Comparison of ENCODE assay signal across 8 mouse cellular contexts in genomic region chr17:23660117-23660875, GRCm38 (mm10). TPM values are rescaled to one million over a fixed set of nuclear protein-coding genes. Genes with fewer than 3 reads are reported as not detected.
A peak's percentile ranks its signal among the peaks of the same experiment; 100 is the strongest.
DNase-seq lines count a peak whose midpoint lies in the region; ATAC-seq and TF ChIP-seq lines count a peak whose summit lies in the region.

Gene Bicdl2 (plus strand): TSS chr17:23660506.

- peaks cover 0 to 3% of the 10 kb centered on the region in 2 experiments; a peak in 1 of 4 replicates for H3K4me1 ChIP-seq in heart, embryonic 14.5 days (ENCODE audit: control insufficient read depth in 2 of 2, insufficient read depth in 2 of 2, low read length in 2 of 2)

- H3K9me3 ChIP-seq in heart, embryonic 14.5 days (ENCODE audit: control insufficient read depth, low read length) = no peaks in the 10 kb centered on the region

- no peak for DNase-seq in left cerebral cortex, adult 2 months (ENCODE audit: extremely low spot score in 1 of 2, low spot score in 2 of 2)
- DNase-seq in left cerebral cortex, adult 8-10 months (ENCODE audit: low spot score in 2 of 2) = no peak
- DNase-seq in adrenal gland, postnatal 14 days = peak; percentile 73
- peak; percentile 81 to 93 for DNase-seq in kidney, postnatal 36 days
- no peak for DNase-seq in c-Kit-positive CD71-positive TER-119-positive erythroid progenitor cells, embryonic 14.5 days (ENCODE audit: low spot score)
- no peak for DNase-seq in right cerebral cortex, postnatal 36 days (ENCODE audit: low spot score in 2 of 2)

- H3K27ac ChIP-seq in left cerebral cortex, adult 2 months = no peak within 1 kb of the TSS
- no peak within 1 kb of the TSS for H3K27ac ChIP-seq in heart, embryonic 14.5 days (replicated peaks in 1 of 2; ENCODE audit: control insufficient read depth in 1 of 2, insufficient read depth in 1 of 2, low read depth in 2 of 2, low read length in 2 of 2)

- ATAC-seq in heart, embryonic 14.5 days (ENCODE audit: insufficient number of reproducible peaks, insufficient read depth, low FRiP score, low read depth) = 0 out of 2 replicates have a peak, but pooled peaks have one; percentile 31
- peak; percentile 36 for ATAC-seq in megakaryocyte, adult 5-6 weeks (ENCODE audit: poor library complexity, severe bottlenecking)

- H3K27me3 ChIP-seq in heart, embryonic 14.5 days (ENCODE audit: control insufficient read depth, insufficient read depth, low read length) = peaks cover 48% of the 10 kb centered on the region

- no peaks in the 10 kb centered on the region for H3K36me3 ChIP-seq in heart, embryonic 14.5 days (ENCODE audit: control insufficient read depth, insufficient read depth, low read length)

- peak within 1 kb of the TSS; percentile 35 for H3K4me2 ChIP-seq in heart, embryonic 14.5 days (ENCODE audit: low read length)

- H3K4me3 ChIP-seq in left cerebral cortex, adult 2 months = no peak within 1 kb of the TSS
- peak within 1 kb of the TSS in 1 of 2 experiments; percentile 12; a peak in 2 of 4 replicates for H3K4me3 ChIP-seq in heart, embryonic 14.5 days (ENCODE audit: control insufficient read depth in 1 of 2, insufficient read depth in 1 of 2, low read depth in 1 of 2, low read length in 2 of 2)

- TF ChIP-seq CTCF in left cerebral cortex, adult 2 months (IDR thresholded peaks at IDR 0.05) = peak; percentile 65

- intact Hi-C loops in left cerebral cortex, adult 2 months (cut with DNase I) = loop anchor here (2.0 kb wide), 1 partner anchor 47 kb away; no protein-coding TSS in a partner anchor

- H3K9ac ChIP-seq in heart, embryonic 14.5 days (ENCODE audit: low read length) = no peak within 1 kb of the TSS

- 6% methylated on average over 27 of the region's 27 CpGs for whole genome bisulfite sequencing in heart, embryonic 14.5 days

RNA-seq across cellular contexts. Expression of gene Bicdl2, which starts in this region (rescaled TPM):
- not detected for total RNA-seq in left cerebral cortex, adult 2 months (2021)
- total RNA-seq in left cerebral cortex, adult 8-10 months (2022) = not detected
- total RNA-seq in adrenal gland, postnatal 14 days (2021) = not detected in 2 replicates
- 0.15 and 0.16 TPM in 2 replicates for polyA plus RNA-seq in heart, embryonic 14.5 days (2014; fragmentation: Nextera tagmentation; extraction: Ambion mirVana)
- total RNA-seq in megakaryocyte, adult 5-6 weeks (2015) = not detected in 2 replicates
- 0.45 TPM in 1 of 2 replicates, not detected in the other for total RNA-seq in megakaryocyte, adult 5-6 weeks (2017)

Comparison
In these comparisons a context has a peak if more than half of its experiments do, and no peak if none do; other contexts are left out.
1. Peak in DNase-seq in adrenal gland, postnatal 14 days; RNA of the gene not detected or under 1 TPM.
2. Peak in ATAC-seq and H3K4me2 ChIP-seq in heart, embryonic 14.5 days; RNA of the gene not detected or under 1 TPM.
3. Peak in ATAC-seq in megakaryocyte, adult 5-6 weeks; RNA of the gene not detected or under 1 TPM.
4. DNase-seq: peak in kidney, postnatal 36 days (2 of 2); none in left cerebral cortex, adult 2 months (0 of 2), left cerebral cortex, adult 8-10 months (0 of 2), c-Kit-positive CD71-positive TER-119-positive erythroid progenitor cells, embryonic 14.5 days (single experiment) and right cerebral cortex, postnatal 36 days (0 of 2).